Mouse (Mus musculus) heart, postnatal 0 days (tissue): ENCODE results near the gene Tmprss13. TPM values are rescaled to one million over a fixed set of nuclear protein-coding genes. Genes with fewer than 3 reads are reported as not detected.

Experiments used
- ATAC-seq: fragments of 200-750 bp; cut with Nextera tagmentation; 2 replicates; pipeline ENCODE4 v1.8.0; 2017; ENCODE audit warnings: low read depth, moderate number of reproducible peaks, moderate library complexity; ENCODE audit not compliant: insufficient read depth
- DNase-seq: peaks from one replicate; pipeline ENCODE4 v3.0.0-alpha.2; 2016; ENCODE audit warnings: low spot score
- H3K27ac ChIP-seq: fragments of 300-500 bp; sonication (generic); 2 replicates; pipeline ENCODE4 v1.5.1; 2014; ENCODE audit warnings: low read depth, mild to moderate bottlenecking
- H3K27me3 ChIP-seq: fragments of 300-500 bp; sonication (generic); 2 replicates; pipeline ENCODE4 v1.6.1; 2014; ENCODE audit warnings: low read length, mixed read lengths; ENCODE audit not compliant: control insufficient read depth, insufficient read depth
- H3K36me3 ChIP-seq: fragments of 300-500 bp; sonication (generic); replicated peaks from 2 replicates; pipeline ENCODE4 v1.6.1; 2014; ENCODE audit warnings: low read length, mixed read lengths; ENCODE audit not compliant: control insufficient read depth, insufficient read depth
- H3K4me1 ChIP-seq: fragments of 300-500 bp; sonication (generic); 2 replicates; pipeline ENCODE4 v1.6.1; 2014; ENCODE audit warnings: antibody characterized with exemption; ENCODE audit not compliant: control insufficient read depth, insufficient read depth
- H3K4me2 ChIP-seq: fragments of 300-500 bp; sonication (generic); 2 replicates; pipeline ENCODE4 v1.6.1; 2014; ENCODE audit warnings: low read depth, mild to moderate bottlenecking, low read length, moderate library complexity
- H3K4me3 ChIP-seq: fragments of 300-500 bp; sonication (generic); 2 replicates; pipeline ENCODE4 v1.5.1; 2014; ENCODE audit warnings: low read depth, low read length
- H3K9ac ChIP-seq: fragments of 300-500 bp; sonication (generic); replicated peaks from 2 replicates; pipeline ENCODE4 v1.6.1; 2014; ENCODE audit warnings: low read depth, low read length, mixed read lengths
- H3K9me3 ChIP-seq: fragments of 300-500 bp; sonication (generic); replicated peaks from 2 replicates; pipeline ENCODE4 v1.6.1; 2016; ENCODE audit warnings: low read length; ENCODE audit not compliant: control insufficient read depth
- CTCF ChIP-seq: IDR thresholded peaks from 2 replicates; pipeline ENCODE4 v1.5.1; 2016; ENCODE audit warnings: antibody characterized with exemption, control low read depth, low read depth
- EP300 ChIP-seq: IDR thresholded peaks from 2 replicates; pipeline ENCODE4 v1.6.1; 2016; ENCODE audit warnings: antibody characterized with exemption, low read depth
- WGBS: fragments of 180-500 bp; shearing (Covaris S2); extraction: QIAGEN DNeasy Blood & Tissue Kit; methylation state at CpG from one replicate; pipeline ENCODE4 v1.1.7; 2014; 5-methylcytosine and 5-hydroxymethylcytosine counted together
- polyA plus RNA-seq: library from polyadenylated mRNA; unstranded; fragments of >200 nt; fragmentation: Nextera tagmentation; extraction: Ambion mirVana; gene quantifications from 2 replicates; pipeline ENCODE4 v1.2.1, GENCODE M21; 2015
- total RNA-seq: library from RNA; depleted of rRNA; stranded (reverse); fragments of >200 nt; gene quantifications from 2 replicates; pipeline ENCODE4 v1.2.3, GENCODE M21; 2014; ENCODE audit warnings: low replicate concordance

Tmprss13 gene
- total and polyA plus RNA-seq, 2 experiments from 2014 or later = 0.15 to 0.16 TPM

GRCm38 (mm10) chr9:45343066-45343465 is 24.2 kb downstream of the Tmprss13 start:
- 0 out of 2 replicates have a peak, but pooled peaks cover 8% of the 10 kb centered on the region for H3K27me3 ChIP-seq
- H3K9ac ChIP-seq = no peak overlapping the region
- H3K36me3 ChIP-seq = no peaks in the 10 kb centered on the region
- 83% methylated on average over 3 of the region's 3 CpGs for WGBS
- no peaks in the 10 kb centered on the region for H3K9me3 ChIP-seq
- ATAC-seq = no peak
- no peak overlapping the region for H3K4me2 ChIP-seq
- DNase-seq = no peak
- H3K27ac ChIP-seq = no peak overlapping the region
- H3K4me1 ChIP-seq = no peaks in the 10 kb centered on the region
- H3K4me3 ChIP-seq = no peak overlapping the region
- TF ChIP-seq EP300 = no peak
- TF ChIP-seq CTCF = no peak

GRCm38 (mm10) chr9:45345516-45345915 is 26.6 kb downstream of the Tmprss13 start:
- peak; percentile 49; the same call in 1 of the 2 replicates for ATAC-seq
- H3K4me1 ChIP-seq = no peaks in the 10 kb centered on the region
- no peaks in the 10 kb centered on the region for H3K36me3 ChIP-seq
- no peak overlapping the region for H3K27ac ChIP-seq
- 0 out of 2 replicates have a peak, but pooled peaks cover 8% of the 10 kb centered on the region for H3K27me3 ChIP-seq
- WGBS = 76% methylated on average over 2 of the region's 2 CpGs
- H3K4me2 ChIP-seq = no peak overlapping the region
- peak; percentile 73 for TF ChIP-seq CTCF
- TF ChIP-seq EP300 = no peak
- no peak overlapping the region for H3K4me3 ChIP-seq
- H3K9me3 ChIP-seq = no peaks in the 10 kb centered on the region
- no peak for DNase-seq
- H3K9ac ChIP-seq = no peak overlapping the region

- no peaks in the 10 kb centered on the region for H3K36me3 ChIP-seq
- no peaks in the 10 kb centered on the region for H3K4me1 ChIP-seq
- ATAC-seq (no peak), DNase-seq (no peak)
- no peak overlapping the region for H3K4me2 ChIP-seq
- H3K9me3 ChIP-seq = no peaks in the 10 kb centered on the region; the same call in 1 of the 2 replicates
- H3K9ac ChIP-seq = no peak overlapping the region
- H3K4me3 ChIP-seq = no peak overlapping the region
- H3K27ac ChIP-seq = no peak overlapping the region
- no peak for TF ChIP-seq CTCF
- no peak for TF ChIP-seq EP300
- WGBS = 69% methylated on average over 6 of the region's 6 CpGs
- H3K27me3 ChIP-seq = 0 out of 2 replicates have a peak, but pooled peaks cover 8% of the 10 kb centered on the region
Observed at GRCm38 (mm10) chr9:45346276-45346675, 27.4 kb downstream of the Tmprss13 start.

GRCm38 (mm10) chr9:45348560-45348959 is 29.7 kb downstream of the Tmprss13 start:
- 64% methylated on average over 6 of the region's 6 CpGs for WGBS
- H3K36me3 ChIP-seq = no peaks in the 10 kb centered on the region
- H3K27ac ChIP-seq = no peak overlapping the region
- TF ChIP-seq CTCF = no peak
- TF ChIP-seq EP300 = no peak
- ATAC-seq (no peak), DNase-seq (no peak)
- no peaks in the 10 kb centered on the region for H3K4me1 ChIP-seq
- H3K9ac ChIP-seq = no peak overlapping the region
- H3K27me3 ChIP-seq = 0 out of 2 replicates have a peak, but pooled peaks cover 8% of the 10 kb centered on the region
- no peaks in the 10 kb centered on the region; the same call in 1 of the 2 replicates for H3K9me3 ChIP-seq
- H3K4me2 ChIP-seq = no peak overlapping the region
- H3K4me3 ChIP-seq = no peak overlapping the region

GRCm38 (mm10) chr9:45349181-45349580 is 30.3 kb downstream of the Tmprss13 start:
- H3K27ac ChIP-seq = no peak overlapping the region
- no peak overlapping the region for H3K9ac ChIP-seq
- WGBS = 47% methylated on average over 4 of the region's 4 CpGs
- no peak overlapping the region for H3K4me3 ChIP-seq
- H3K36me3 ChIP-seq = no peaks in the 10 kb centered on the region
- TF ChIP-seq EP300 (no peak), CTCF (no peak)
- no peak overlapping the region for H3K4me2 ChIP-seq
- H3K9me3 ChIP-seq = no peaks in the 10 kb centered on the region; the same call in 1 of the 2 replicates
- DNase-seq (no peak), ATAC-seq (no peak)
- 0 out of 2 replicates have a peak, but pooled peaks cover 8% of the 10 kb centered on the region for H3K27me3 ChIP-seq
- H3K4me1 ChIP-seq = no peaks in the 10 kb centered on the region

- Histone ChIP-seq H3K9me3 (no peaks in the 10 kb centered on the region; the same call in 1 of the 2 replicates), H3K27ac (no peak overlapping the region), H3K27me3 (0 out of 2 replicates have a peak, but pooled peaks cover 4% of the 10 kb centered on the region), H3K4me2 (no peak overlapping the region), H3K4me1 (no peaks in the 10 kb centered on the region), H3K36me3 (no peaks in the 10 kb centered on the region), H3K4me3 (no peak overlapping the region), H3K9ac (no peak overlapping the region)
- DNase-seq = no peak
- TF ChIP-seq EP300 (no peak), CTCF (no peak)
- ATAC-seq = no peak
- 30% methylated on average over 5 of the region's 5 CpGs for WGBS
Observed at GRCm38 (mm10) chr9:45349851-45350250, 31.0 kb downstream of the Tmprss13 start.
